Mouse (Mus musculus) heart, embryonic 13.5 days (tissue): ENCODE data around the gene Olfr1320. TPM values are rescaled to one million over a fixed set of nuclear protein-coding genes. Genes with fewer than 3 reads are reported as not detected.
"Not testable (repeated sequence)": the region's sequence is repeated elsewhere in the genome, so short reads cannot be mapped to it uniquely, and the experiment has no call there.

Experiments
- ATAC-seq: fragments of 200-750 bp; cut with Nextera tagmentation; 2 replicates; pipeline ENCODE4 v1.8.0; 2017; ENCODE audit warnings: moderate TSS enrichment; ENCODE audit not compliant: insufficient number of reproducible peaks, low FRiP score, low TSS enrichment; ENCODE audit errors: extremely low read depth
- H3K27ac ChIP-seq: fragments of 300-500 bp; sonication (generic); replicated peaks from 2 replicates; pipeline ENCODE4 v1.5.1; 2015; ENCODE audit warnings: moderate library complexity, mild to moderate bottlenecking, inconsistent platforms
- H3K27me3 ChIP-seq: fragments of 300-500 bp; sonication (generic); replicated peaks from 2 replicates; pipeline ENCODE4 v1.6.1; 2015; ENCODE audit warnings: mild to moderate bottlenecking, inconsistent platforms
- H3K36me3 ChIP-seq: fragments of 300-500 bp; sonication (generic); 2 replicates; pipeline ENCODE4 v1.6.1; 2015; ENCODE audit warnings: mild to moderate bottlenecking, inconsistent platforms
- H3K4me1 ChIP-seq: fragments of 300-500 bp; sonication (generic); 2 replicates; pipeline ENCODE4 v1.6.1; 2015; ENCODE audit warnings: inconsistent platforms
- H3K4me2 ChIP-seq: fragments of 300-500 bp; sonication (generic); 2 replicates; pipeline ENCODE4 v1.6.1; 2015; ENCODE audit warnings: inconsistent platforms, mild to moderate bottlenecking, moderate library complexity
- H3K4me3 ChIP-seq: fragments of 300-500 bp; sonication (generic); 2 replicates; pipeline ENCODE4 v1.5.1; 2015; ENCODE audit warnings: moderate library complexity, mild to moderate bottlenecking, inconsistent platforms
- H3K9ac ChIP-seq: fragments of 300-500 bp; sonication (generic); 2 replicates; pipeline ENCODE4 v1.6.1; 2015; ENCODE audit warnings: inconsistent platforms, mild to moderate bottlenecking, moderate library complexity
- H3K9me3 ChIP-seq: fragments of 300-500 bp; sonication (generic); 2 replicates; pipeline ENCODE4 v1.6.1; 2016; ENCODE audit warnings: inconsistent platforms
- WGBS: fragments of 180-500 bp; shearing (Covaris S2); methylation state at CpG from one replicate; pipeline ENCODE4 v1.1.7; 2015; ENCODE audit warnings: mixed read lengths; 5-methylcytosine and 5-hydroxymethylcytosine counted together
- polyA plus RNA-seq: library from polyadenylated mRNA; unstranded; fragments of >200 nt; fragmentation: Nextera tagmentation; extraction: Ambion mirVana; gene quantifications from 2 replicates; pipeline ENCODE4 v1.2.1, GENCODE M21; 2015

Gene Olfr1320
- polyA plus RNA-seq = not detected in 2 replicates

- H3K27me3 ChIP-seq = no peaks in the 10 kb centered on the region
- no peak for ATAC-seq
- no peak within 1 kb of the TSS for H3K9ac ChIP-seq
- H3K4me1 ChIP-seq = no peaks in the 10 kb centered on the region
- no peak within 1 kb of the TSS for H3K27ac ChIP-seq
- no peak within 1 kb of the TSS for H3K4me2 ChIP-seq
- no peaks in the 10 kb centered on the region for H3K9me3 ChIP-seq
- no peak within 1 kb of the TSS for H3K4me3 ChIP-seq
- 74% methylated on average over 1 of the region's 1 CpGs for WGBS
- no peaks in the 10 kb centered on the region for H3K36me3 ChIP-seq
Observed at GRCm38 (mm10) chrX:49672033-49672432, at the start of gene Olfr1320. Gene Olfr1320, plus strand, starts transcription at chrX:49672333.

- Histone ChIP-seq H3K4me1 (no peaks in the 10 kb centered on the region), H3K4me2 (no peak overlapping the region), H3K36me3 (no peaks in the 10 kb centered on the region), H3K9me3 (no peaks in the 10 kb centered on the region), H3K27me3 (no peaks in the 10 kb centered on the region), H3K27ac (no peak overlapping the region), H3K9ac (no peak overlapping the region), H3K4me3 (no peak overlapping the region)
- ATAC-seq = no peak
Observed at GRCm38 (mm10) chrX:49627566-49627965, 44.6 kb upstream of the Olfr1320 start.

GRCm38 (mm10) chrX:49631195-49631594, 40.9 kb upstream of the Olfr1320 start:
- Histone ChIP-seq H3K27ac (no peak overlapping the region), H3K36me3 (no peaks in the 10 kb centered on the region), H3K9me3 (no peaks in the 10 kb centered on the region), H3K9ac (no peak overlapping the region), H3K27me3 (no peaks in the 10 kb centered on the region), H3K4me1 (no peaks in the 10 kb centered on the region), H3K4me2 (no peak overlapping the region), H3K4me3 (no peak overlapping the region)
- 67% methylated on average over 2 of the region's 2 CpGs for WGBS
- no peak for ATAC-seq

- H3K4me3 ChIP-seq, H3K4me1 ChIP-seq, H3K27ac ChIP-seq, H3K9me3 ChIP-seq, H3K4me2 ChIP-seq, H3K36me3 ChIP-seq, H3K9ac ChIP-seq, ATAC-seq, H3K27me3 ChIP-seq: not testable (repeated sequence)
- 74% methylated on average over 29 of the region's 29 CpGs for WGBS
Observed at GRCm38 (mm10) chrX:49660781-49661180, 11.4 kb upstream of the Olfr1320 start.

Other genes with a start within 250 kb of the Olfr1320 start
- gene Arhgap36, start 208.4 kb upstream of the Olfr1320 start, polyA plus RNA-seq = 0.55 and 1.6 TPM in 2 replicates
- not detected in 2 replicates for gene Olfr1321, start 62.7 kb downstream of the Olfr1320 start, polyA plus RNA-seq
- 3.2 and 4.0 TPM in 2 replicates for gene Igsf1, start 125.4 kb downstream of the Olfr1320 start, polyA plus RNA-seq
- not detected in 2 replicates for gene Olfr1322, start 219.2 kb downstream of the Olfr1320 start, polyA plus RNA-seq